Mouse (Mus musculus): ENCODE results near the gene Kat5. TPM values are rescaled to one million over a fixed set of nuclear protein-coding genes. Genes with fewer than 3 reads are reported as not detected.

The Kat5 gene
- polyA plus RNA-seq, 1 experiment: 46.4 TPM

- TF ChIP-seq POLR2A (IDR thresholded peaks at IDR 0.05; ENCODE audit: low read depth, low read length): no peak
- no peak for TF ChIP-seq CTCF (IDR thresholded peaks at IDR 0.05; ENCODE audit: borderline replicate concordance, insufficient read depth, low read length)
- H3K4me3 ChIP-seq (ENCODE audit: insufficient read depth, low read length): no peak overlapping the region
- H3K4me1 ChIP-seq (ENCODE audit: control insufficient read depth, insufficient read depth, low read length): peaks cover 3% of the 10 kb centered on the region; the same call in 1 of the 2 replicates
- no peak overlapping the region for H3K27ac ChIP-seq (ENCODE audit: insufficient read depth, low read length)
Observed at GRCm38 (mm10) chr19:5632120-5632519, 22.1 kb upstream of the Kat5 start.

- TF ChIP-seq CTCF (IDR thresholded peaks at IDR 0.05; ENCODE audit: borderline replicate concordance, insufficient read depth, low read length) (no peak), POLR2A (IDR thresholded peaks at IDR 0.05; ENCODE audit: low read depth, low read length) (no peak)
- Histone ChIP-seq H3K4me3 (ENCODE audit: insufficient read depth, low read length) (no peak overlapping the region), H3K27ac (ENCODE audit: insufficient read depth, low read length) (no peak overlapping the region), H3K4me1 (ENCODE audit: control insufficient read depth, insufficient read depth, low read length) (no peaks in the 10 kb centered on the region)
Observed at GRCm38 (mm10) chr19:5629907-5630306, 19.9 kb upstream of the Kat5 start.

- no peak overlapping the region for H3K4me3 ChIP-seq (ENCODE audit: insufficient read depth, low read length)
- no peaks in the 10 kb centered on the region for H3K4me1 ChIP-seq (ENCODE audit: control insufficient read depth, insufficient read depth, low read length)
- TF ChIP-seq POLR2A (IDR thresholded peaks at IDR 0.05; ENCODE audit: low read depth, low read length): no peak
- TF ChIP-seq CTCF (IDR thresholded peaks at IDR 0.05; ENCODE audit: borderline replicate concordance, insufficient read depth, low read length): no peak
- no peak overlapping the region for H3K27ac ChIP-seq (ENCODE audit: insufficient read depth, low read length)
Observed at GRCm38 (mm10) chr19:5625311-5625710, 15.3 kb upstream of the Kat5 start.

GRCm38 (mm10) chr19:5621884-5622283 is 11.8 kb upstream of the Kat5 start:
- Histone ChIP-seq H3K4me3 (ENCODE audit: insufficient read depth, low read length) (no peak overlapping the region), H3K27ac (ENCODE audit: insufficient read depth, low read length) (no peak overlapping the region), H3K4me1 (ENCODE audit: control insufficient read depth, insufficient read depth, low read length) (no peaks in the 10 kb centered on the region)
- TF ChIP-seq POLR2A (IDR thresholded peaks at IDR 0.05; ENCODE audit: low read depth, low read length): no peak
- no peak for TF ChIP-seq CTCF (IDR thresholded peaks at IDR 0.05; ENCODE audit: borderline replicate concordance, insufficient read depth, low read length)

GRCm38 (mm10) chr19:5620007-5620406 is 10.0 kb upstream of the Kat5 start:
- TF ChIP-seq CTCF (IDR thresholded peaks at IDR 0.05; ENCODE audit: borderline replicate concordance, insufficient read depth, low read length) (no peak), POLR2A (IDR thresholded peaks at IDR 0.05; ENCODE audit: low read depth, low read length) (no peak)

GRCm38 (mm10) chr19:5614953-5615352 is 4.9 kb upstream of the Kat5 start:
- Histone ChIP-seq H3K4me1 (ENCODE audit: control insufficient read depth, insufficient read depth, low read length) (0 out of 2 replicates have a peak, but pooled peaks cover 2% of the 10 kb centered on the region), H3K4me3 (ENCODE audit: insufficient read depth, low read length) (no peak overlapping the region), H3K27ac (ENCODE audit: insufficient read depth, low read length) (no peak overlapping the region)
- no peak for TF ChIP-seq CTCF (IDR thresholded peaks at IDR 0.05; ENCODE audit: borderline replicate concordance, insufficient read depth, low read length)
- no peak for TF ChIP-seq POLR2A (IDR thresholded peaks at IDR 0.05; ENCODE audit: low read depth, low read length)

More at GRCm38 (mm10) chr19:5620007-5620406, 10.0 kb upstream of the Kat5 start:
- H3K4me3 ChIP-seq (ENCODE audit: insufficient read depth, low read length): no peak overlapping the region
- 0 out of 2 replicates have a peak, but pooled peaks cover under 1% of the 10 kb centered on the region for H3K4me1 ChIP-seq (ENCODE audit: control insufficient read depth, insufficient read depth, low read length)
- H3K27ac ChIP-seq (ENCODE audit: insufficient read depth, low read length): no peak overlapping the region

GRCm38 (mm10) chr19:5612762-5613411 is 2.9 kb upstream of the Kat5 start:
- Histone ChIP-seq H3K4me1 (ENCODE audit: control insufficient read depth, insufficient read depth, low read length) (0 out of 2 replicates have a peak, but pooled peaks cover 2% of the 10 kb centered on the region), H3K4me3 (ENCODE audit: insufficient read depth, low read length) (no peak overlapping the region), H3K27ac (ENCODE audit: insufficient read depth, low read length) (no peak overlapping the region)
- TF ChIP-seq CTCF (IDR thresholded peaks at IDR 0.05; ENCODE audit: borderline replicate concordance, insufficient read depth, low read length) (no peak), POLR2A (IDR thresholded peaks at IDR 0.05; ENCODE audit: low read depth, low read length) (no peak)

GRCm38 (mm10) chr19:5611973-5612372 is 1.9 kb upstream of the Kat5 start:
- TF ChIP-seq CTCF (IDR thresholded peaks at IDR 0.05; ENCODE audit: borderline replicate concordance, insufficient read depth, low read length) (no peak), POLR2A (IDR thresholded peaks at IDR 0.05; ENCODE audit: low read depth, low read length) (no peak)
- Histone ChIP-seq H3K4me1 (ENCODE audit: control insufficient read depth, insufficient read depth, low read length) (0 out of 2 replicates have a peak, but pooled peaks cover 2% of the 10 kb centered on the region), H3K4me3 (ENCODE audit: insufficient read depth, low read length) (no peak overlapping the region), H3K27ac (ENCODE audit: insufficient read depth, low read length) (no peak overlapping the region)

GRCm38 (mm10) chr19:5609171-5609546 is 878 bp downstream of the Kat5 start:
- TF ChIP-seq POLR2A (IDR thresholded peaks at IDR 0.05; ENCODE audit: low read depth, low read length) (no peak), CTCF (IDR thresholded peaks at IDR 0.05; ENCODE audit: borderline replicate concordance, insufficient read depth, low read length) (no peak)
- peak overlapping the region; percentile 20; the same call in 1 of the 2 replicates for H3K27ac ChIP-seq (ENCODE audit: insufficient read depth, low read length)
- no peaks in the 10 kb centered on the region for H3K4me1 ChIP-seq (ENCODE audit: control insufficient read depth, insufficient read depth, low read length)
- peak overlapping the region; percentile 52 for H3K4me3 ChIP-seq (ENCODE audit: insufficient read depth, low read length)

GRCm38 (mm10) chr19:5608707-5609106 is 1.3 kb downstream of the Kat5 start:
- no peak overlapping the region for H3K27ac ChIP-seq (ENCODE audit: insufficient read depth, low read length)
- no peaks in the 10 kb centered on the region for H3K4me1 ChIP-seq (ENCODE audit: control insufficient read depth, insufficient read depth, low read length)
- TF ChIP-seq POLR2A (IDR thresholded peaks at IDR 0.05; ENCODE audit: low read depth, low read length): no peak
- TF ChIP-seq CTCF (IDR thresholded peaks at IDR 0.05; ENCODE audit: borderline replicate concordance, insufficient read depth, low read length): no peak
- peak overlapping the region; percentile 52 for H3K4me3 ChIP-seq (ENCODE audit: insufficient read depth, low read length)

Measured in embryonic fibroblast, embryonic 13.5 days (primary cell).